Mouse (Mus musculus) thymus, adult 2 months (tissue): ENCODE measurements around the gene Smcr8. TPM values are rescaled to one million over a fixed set of nuclear protein-coding genes. Genes with fewer than 3 reads are reported as not detected.

Source experiments
- DNase-seq: peaks from one replicate; pipeline ENCODE4 v3.0.0; 2021
- H3K27ac ChIP-seq: fragments of 200-500 bp; 2 replicates; pipeline ENCODE4 v1.5.1; 2012; ENCODE audit warnings: low read length, control low read depth; ENCODE audit not compliant: control insufficient read depth, insufficient read depth
- H3K27me3 ChIP-seq: fragments of 200-500 bp; 2 replicates; pipeline ENCODE4 v1.6.1; 2012; ENCODE audit warnings: mild to moderate bottlenecking, low read length, moderate library complexity, mixed read lengths; ENCODE audit not compliant: control insufficient read depth, insufficient read depth
- H3K36me3 ChIP-seq: fragments of 200-500 bp; 2 replicates; pipeline ENCODE4 v1.6.1; 2012; ENCODE audit warnings: mild to moderate bottlenecking, low read length, moderate library complexity; ENCODE audit not compliant: control insufficient read depth, insufficient read depth
- H3K4me1 ChIP-seq: fragments of 200-500 bp; replicated peaks from 2 replicates; pipeline ENCODE4 v1.6.1; 2012; ENCODE audit warnings: low read length; ENCODE audit not compliant: control insufficient read depth, insufficient read depth
- H3K4me3 ChIP-seq: fragments of 200-500 bp; 2 replicates; pipeline ENCODE4 v1.5.1; 2012; ENCODE audit warnings: mild to moderate bottlenecking, low read length, control low read depth, moderate library complexity; ENCODE audit not compliant: control insufficient read depth, insufficient read depth
- CTCF ChIP-seq: fragments of 200-500 bp; IDR thresholded peaks from 2 replicates; pipeline ENCODE4 v1.5.1; 2012; ENCODE audit warnings: mild to moderate bottlenecking, control low read depth, low read length, moderate library complexity, borderline replicate concordance; ENCODE audit not compliant: control insufficient read depth, poor library complexity, insufficient read depth; ENCODE audit errors: extremely low read depth
- POLR2A ChIP-seq: fragments of 200-500 bp; IDR thresholded peaks from 2 replicates; pipeline ENCODE4 v1.6.1; 2012; ENCODE audit warnings: mild to moderate bottlenecking, low read length, control low read depth, moderate library complexity; ENCODE audit not compliant: control insufficient read depth, poor library complexity, insufficient read depth; ENCODE audit errors: extremely low read depth
- WGBS: fragments of 180-500 bp; shearing (Covaris S2); methylation state at CpG from one replicate; pipeline ENCODE4 v1.1.7; 2018; 5-methylcytosine and 5-hydroxymethylcytosine counted together
- polyA plus RNA-seq: library from polyadenylated mRNA; depleted of rRNA; stranded (reverse); fragments of >200 nt; gene quantifications from 2 replicates; pipeline ENCODE4 v1.2.3, GENCODE M21; 2012

Smcr8 gene
- polyA plus RNA-seq, 1 experiment: 25.5 TPM

DNA sequence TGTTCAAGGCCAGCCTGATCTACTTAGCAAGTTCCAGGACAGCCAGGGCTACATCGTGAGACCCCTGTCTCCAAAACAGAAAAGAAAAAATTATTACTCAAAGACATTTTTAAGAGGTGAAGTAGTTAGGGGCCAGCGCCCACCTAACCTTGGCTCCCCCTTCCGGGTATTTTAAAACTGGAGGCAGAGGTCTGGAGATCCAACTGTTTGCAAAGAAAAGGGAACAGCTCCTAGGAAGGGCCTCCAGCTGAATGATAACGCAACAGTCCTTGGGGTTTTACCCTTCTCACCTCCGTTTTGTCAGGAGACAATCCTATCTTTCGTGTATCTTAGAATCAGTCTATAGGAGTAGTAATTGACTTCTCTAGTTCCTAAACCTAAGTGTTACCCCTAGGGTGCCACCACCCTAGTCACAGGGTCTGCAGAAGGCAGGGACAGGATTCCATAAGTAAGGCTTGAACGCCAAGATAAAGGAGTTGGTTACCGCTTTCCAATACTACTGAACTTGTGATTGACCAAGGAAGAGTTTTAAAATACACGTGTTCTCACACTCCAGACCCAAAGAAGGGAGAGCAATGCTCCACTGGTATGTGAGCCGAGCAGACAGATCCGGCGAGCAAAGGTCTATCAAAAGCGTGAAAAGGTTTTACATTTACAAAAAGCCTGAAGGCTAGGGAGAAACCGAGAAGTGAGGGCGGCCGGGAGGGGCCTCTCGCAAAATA lies 1.1 kb upstream of the Smcr8 start:
- WGBS: 4% methylated on average over 17 of the region's 17 CpGs
- Histone ChIP-seq H3K4me1 (peaks cover 30% of the 10 kb centered on the region), H3K27me3 (no peaks in the 10 kb centered on the region), H3K4me3 (peak overlapping the region; percentile 75), H3K27ac (peak overlapping the region; percentile 4), H3K36me3 (no peaks in the 10 kb centered on the region)
- no peak for DNase-seq
- TF ChIP-seq POLR2A (no peak), CTCF (no peak)

DNA sequence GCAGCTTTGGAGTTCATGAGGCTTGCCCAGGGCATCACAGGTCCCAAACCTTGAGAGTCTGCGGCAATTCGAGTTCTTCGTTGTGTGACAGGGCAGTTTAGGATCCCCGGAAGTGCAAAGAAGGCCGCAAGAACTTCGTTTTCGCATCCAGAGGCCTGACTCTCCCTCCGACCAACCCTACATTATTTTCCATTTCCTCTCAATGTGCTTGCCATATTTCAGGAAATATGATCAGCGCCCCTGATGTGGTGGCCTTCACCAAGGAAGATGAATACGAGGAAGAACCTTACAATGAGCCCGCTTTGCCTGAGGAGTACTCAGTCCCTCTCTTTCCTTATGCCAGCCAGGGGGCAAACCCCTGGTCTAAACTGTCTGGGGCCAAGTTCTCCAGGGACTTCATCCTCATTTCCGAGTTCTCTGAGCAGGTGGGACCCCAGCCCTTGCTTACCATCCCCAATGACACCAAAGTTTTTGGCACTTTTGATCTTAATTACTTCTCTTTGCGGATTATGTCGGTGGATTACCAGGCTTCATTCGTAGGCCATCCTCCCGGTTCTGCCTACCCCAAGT lies 562 bp downstream of the Smcr8 start:
- H3K36me3 ChIP-seq: no peaks in the 10 kb centered on the region
- H3K4me1 ChIP-seq: peaks cover 41% of the 10 kb centered on the region
- H3K27me3 ChIP-seq: no peaks in the 10 kb centered on the region
- TF ChIP-seq CTCF (no peak), POLR2A (no peak)
- H3K4me3 ChIP-seq: peak overlapping the region; percentile 75
- 28% methylated on average over 16 of the region's 16 CpGs for WGBS
- DNase-seq: no peak
- peak overlapping the region; percentile 21; the same call in 1 of the 2 replicates for H3K27ac ChIP-seq

- Histone ChIP-seq H3K27me3 (no peaks in the 10 kb centered on the region), H3K27ac (no peak overlapping the region), H3K36me3 (peaks cover 12% of the 10 kb centered on the region), H3K4me3 (no peak overlapping the region), H3K4me1 (peaks cover 41% of the 10 kb centered on the region)
- WGBS: 96% methylated on average over 10 of the region's 10 CpGs
- DNase-seq: no peak
- TF ChIP-seq CTCF (no peak), POLR2A (no peak)
Measured at GRCm38 (mm10) chr11:60779673-60780189, 2.4 kb downstream of the Smcr8 start.

- Histone ChIP-seq H3K27ac (no peak overlapping the region), H3K36me3 (peaks cover 51% of the 10 kb centered on the region), H3K4me3 (no peak overlapping the region), H3K27me3 (no peaks in the 10 kb centered on the region), H3K4me1 (peaks cover 23% of the 10 kb centered on the region)
- TF ChIP-seq POLR2A (no peak), CTCF (no peak)
- DNase-seq: no peak
- 89% methylated on average over 8 of the region's 8 CpGs for WGBS
Measured at GRCm38 (mm10) chr11:60784179-60784922, 7.0 kb downstream of the Smcr8 start.

DNA sequence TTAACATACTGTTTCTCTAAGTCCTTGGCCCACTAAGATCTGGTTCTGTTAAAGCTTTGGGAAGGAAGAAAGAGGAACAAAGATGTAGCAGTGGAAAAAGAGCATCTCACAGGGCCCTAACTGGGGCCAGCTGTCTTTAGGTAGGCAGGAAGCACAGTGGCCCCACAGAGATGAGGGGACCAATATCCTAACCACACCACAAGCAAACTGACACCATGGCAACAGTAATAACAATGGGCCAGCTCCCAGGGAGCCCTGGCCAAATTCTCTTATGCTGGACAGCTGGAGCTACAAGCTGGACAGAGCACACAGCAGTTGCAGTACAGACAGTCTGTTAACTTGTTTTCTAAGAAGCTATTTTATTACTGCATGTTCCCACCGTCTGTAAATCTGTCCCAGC lies 10.3 kb downstream of the Smcr8 start:
- 59% methylated on average over 1 of the region's 1 CpGs for WGBS
- H3K36me3 ChIP-seq: peaks cover 61% of the 10 kb centered on the region

GRCm38 (mm10) chr11:60790472-60790871 lies 13.1 kb downstream of the Smcr8 start:
- Histone ChIP-seq H3K4me3 (no peak overlapping the region), H3K27ac (no peak overlapping the region), H3K4me1 (no peaks in the 10 kb centered on the region), H3K36me3 (peaks cover 45% of the 10 kb centered on the region), H3K27me3 (no peaks in the 10 kb centered on the region)
- no peak for DNase-seq
- TF ChIP-seq CTCF (no peak), POLR2A (no peak)
- WGBS: 95% methylated on average over 2 of the region's 2 CpGs

More for the DNA sequence above, 10.3 kb downstream of the Smcr8 start:
- no peak for DNase-seq
- Histone ChIP-seq H3K27me3 (no peaks in the 10 kb centered on the region), H3K27ac (no peak overlapping the region), H3K4me1 (no peaks in the 10 kb centered on the region), H3K4me3 (no peak overlapping the region)
- TF ChIP-seq CTCF (no peak), POLR2A (no peak)
